23 mouse cellular contexts compared by ENCODE assay signal in the genomic region with DNA sequence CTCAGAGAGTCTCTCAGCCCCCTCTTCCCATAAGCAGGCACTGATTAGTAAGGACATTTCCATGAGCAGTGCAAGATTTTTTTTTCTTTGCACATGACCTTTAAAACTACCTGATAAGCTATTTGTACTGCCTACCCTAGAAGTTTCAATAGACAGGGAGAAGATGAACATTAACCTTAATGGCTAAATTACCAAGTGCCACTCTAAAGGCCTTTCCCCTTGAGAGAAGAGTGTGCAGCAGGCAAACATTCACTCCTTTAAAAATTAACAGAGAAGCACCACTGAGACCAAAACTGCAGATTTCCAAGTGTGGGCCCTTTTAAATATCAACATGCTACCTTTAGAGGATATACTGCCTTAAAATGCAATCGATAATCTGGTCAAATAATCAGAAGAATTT.
DNase-seq lines count a peak whose midpoint lies in the region; ATAC-seq and TF ChIP-seq lines count a peak whose summit lies in the region.
"Had no signal": no experiment of that assay in that cellular context is flagged by ENCODE, and none has a peak within 500 bp of the region (broad histone marks: within the 10 kb centered on the region; RNA-seq: fewer than 3 reads in every experiment).

No protein-coding gene starts in this region.

- no peaks in the 10 kb centered on the region for H3K9me3 ChIP-seq in kidney, embryonic 16.5 days (ENCODE audit: low read length)
- no peaks in the 10 kb centered on the region for H3K9me3 ChIP-seq in intestine, embryonic 15.5 days
- H3K9me3 ChIP-seq in intestine, embryonic 16.5 days (ENCODE audit: control insufficient read depth, low read length): no peaks in the 10 kb centered on the region
- H3K9me3 ChIP-seq: embryonic facial prominence, embryonic 13.5 days; embryonic facial prominence, embryonic 15.5 days; forebrain, embryonic 10.5 days; forebrain, embryonic 12.5 days had no signal

- no peak overlapping the region for H3K4me3 ChIP-seq in kidney, adult 2 months (ENCODE audit: insufficient read depth, low read depth, low read length)
- no peak overlapping the region for H3K4me3 ChIP-seq in kidney, embryonic 16.5 days (ENCODE audit: low read length)
- H3K4me3 ChIP-seq in intestine, embryonic 15.5 days (replicated peaks): no peak overlapping the region
- no peak overlapping the region for H3K4me3 ChIP-seq in intestine, embryonic 16.5 days (ENCODE audit: low read length)
- H3K4me3 ChIP-seq: embryonic facial prominence, embryonic 13.5 days; embryonic facial prominence, embryonic 15.5 days; erythroblast, embryonic 14.5 days; forebrain, embryonic 10.5 days; forebrain, embryonic 12.5 days had no signal

- H3K9ac ChIP-seq in kidney, embryonic 16.5 days (replicated peaks; ENCODE audit: low read length): no peak overlapping the region
- H3K9ac ChIP-seq in intestine, embryonic 15.5 days: no peak overlapping the region
- no peak overlapping the region for H3K9ac ChIP-seq in intestine, embryonic 16.5 days (ENCODE audit: low read depth, low read length)
- H3K9ac ChIP-seq: embryonic facial prominence, embryonic 13.5 days; embryonic facial prominence, embryonic 15.5 days; forebrain, embryonic 12.5 days had no signal

- H3K4me2 ChIP-seq in kidney, embryonic 16.5 days (replicated peaks; ENCODE audit: low read depth, low read length): no peak overlapping the region
- no peak overlapping the region for H3K4me2 ChIP-seq in intestine, embryonic 15.5 days (replicated peaks)
- no peak overlapping the region for H3K4me2 ChIP-seq in intestine, embryonic 16.5 days (ENCODE audit: low read depth, low read length)
- H3K4me2 ChIP-seq: embryonic facial prominence, embryonic 13.5 days; embryonic facial prominence, embryonic 15.5 days; forebrain, embryonic 12.5 days had no signal

- H3K36me3 ChIP-seq in kidney, adult 2 months (ENCODE audit: control insufficient read depth, insufficient read depth, low read length): no peaks in the 10 kb centered on the region
- no peaks in the 10 kb centered on the region for H3K36me3 ChIP-seq in kidney, embryonic 16.5 days (ENCODE audit: insufficient read depth, low read length)
- no peaks in the 10 kb centered on the region for H3K36me3 ChIP-seq in intestine, embryonic 15.5 days
- no peaks in the 10 kb centered on the region for H3K36me3 ChIP-seq in intestine, embryonic 16.5 days (ENCODE audit: control insufficient read depth, insufficient read depth, low read length)
- H3K36me3 ChIP-seq: embryonic facial prominence, embryonic 13.5 days; embryonic facial prominence, embryonic 15.5 days; forebrain, embryonic 10.5 days; forebrain, embryonic 12.5 days had no signal

- peak; percentile 46 for DNase-seq in kidney, adult 2 months
- no peak for DNase-seq in kidney, adult 11 months
- no peak for DNase-seq in kidney, postnatal 4 days
- DNase-seq in yolk sac, embryonic 10.5 days (ENCODE audit: low spot score): no peak
- DNase-seq: adrenal gland, adult 2 months; adrenal gland, postnatal 10 days; adrenal gland, postnatal 25 days; cerebellum, adult 11 months; cerebellum, adult 18-20 months; cerebellum, adult 8-10 months; cerebellum, adult 9-11 months; cerebellum, postnatal 14 days; cerebellum, postnatal 36 days; embryo, embryonic 11 days had no signal

- 67% methylated on average over 1 of the region's 1 CpGs for WGBS in kidney, adult 2 months
- WGBS in kidney, embryonic 16.5 days: 82% methylated on average over 1 of the region's 1 CpGs
- 63% methylated on average over 1 of the region's 1 CpGs for WGBS in intestine, embryonic 15.5 days
- 67% methylated on average over 1 of the region's 1 CpGs for WGBS in intestine, embryonic 16.5 days

- no peaks in the 10 kb centered on the region for H3K27me3 ChIP-seq in kidney, adult 2 months (replicated peaks; ENCODE audit: control insufficient read depth, insufficient read depth, low read length)
- peaks cover 4% of the 10 kb centered on the region; the same call in 1 of the 2 replicates for H3K27me3 ChIP-seq in kidney, embryonic 16.5 days (ENCODE audit: insufficient read depth, low read length)
- H3K27me3 ChIP-seq in intestine, embryonic 15.5 days (replicated peaks): no peaks in the 10 kb centered on the region
- H3K27me3 ChIP-seq in intestine, embryonic 16.5 days (replicated peaks; ENCODE audit: control insufficient read depth, insufficient read depth, low read length): no peaks in the 10 kb centered on the region
- H3K27me3 ChIP-seq: embryonic facial prominence, embryonic 15.5 days; forebrain, embryonic 12.5 days had no signal

- H3K4me1 ChIP-seq in kidney, adult 2 months (ENCODE audit: control insufficient read depth, insufficient read depth, low read length): no peaks in the 10 kb centered on the region
- no peaks in the 10 kb centered on the region for H3K4me1 ChIP-seq in kidney, embryonic 16.5 days (ENCODE audit: insufficient read depth, low read length)
- H3K4me1 ChIP-seq in intestine, embryonic 15.5 days (replicated peaks): no peaks in the 10 kb centered on the region
- no peaks in the 10 kb centered on the region for H3K4me1 ChIP-seq in intestine, embryonic 16.5 days (ENCODE audit: control insufficient read depth, insufficient read depth, low read length)
- H3K4me1 ChIP-seq: embryonic facial prominence, embryonic 13.5 days; embryonic facial prominence, embryonic 15.5 days; forebrain, embryonic 12.5 days had no signal

- no peak for TF ChIP-seq POLR2A in kidney, adult 2 months (IDR thresholded peaks at IDR 0.05; ENCODE audit: low read depth, low read length)

- no peak overlapping the region for H3K27ac ChIP-seq in kidney, adult 2 months (ENCODE audit: insufficient read depth, low read depth, low read length)
- H3K27ac ChIP-seq in kidney, embryonic 16.5 days (ENCODE audit: low read length): no peak overlapping the region
- H3K27ac ChIP-seq in intestine, embryonic 15.5 days: no peak overlapping the region
- no peak overlapping the region for H3K27ac ChIP-seq in intestine, embryonic 16.5 days (ENCODE audit: low read length)
- H3K27ac ChIP-seq: embryonic facial prominence, embryonic 13.5 days; embryonic facial prominence, embryonic 15.5 days; forebrain, embryonic 10.5 days; forebrain, embryonic 12.5 days had no signal

- no peak for TF ChIP-seq CTCF in kidney, adult 2 months (conservative IDR thresholded peaks at IDR 0.05; ENCODE audit: insufficient read depth, insufficient read length, low read depth, low read length)

- peak; percentile 77; the same call in 1 of the 2 replicates for ATAC-seq in kidney, embryonic 16.5 days (ENCODE audit: low FRiP score, low TSS enrichment)
- peak; percentile 66; the same call in 1 of the 2 replicates for ATAC-seq in intestine, embryonic 15.5 days
- ATAC-seq in intestine, embryonic 16.5 days: peak; percentile 48; the same call in 1 of the 2 replicates
- ATAC-seq: forebrain, embryonic 14.5 days had no signal
